Comparison of ENCODE assay signal across 8 mouse cellular contexts in genomic region chr5:33245701-33246100, GRCm38 (mm10). TPM values are rescaled to one million over a fixed set of nuclear protein-coding genes. Genes with fewer than 3 reads are reported as not detected.
A peak's percentile ranks its signal among the peaks of the same experiment; 100 is the strongest.
DNase-seq lines count a peak whose midpoint lies in the region; ATAC-seq and TF ChIP-seq lines count a peak whose summit lies in the region.

No protein-coding gene starts in this region.

- H3K36me3 ChIP-seq in stomach, embryonic 16.5 days (ENCODE audit: control insufficient read depth, insufficient read depth, low read length) = peaks cover 27% of the 10 kb centered on the region

- H3K9me3 ChIP-seq in stomach, embryonic 16.5 days (replicated peaks; ENCODE audit: control insufficient read depth, low read length) = no peaks in the 10 kb centered on the region

- TF ChIP-seq CTCF in layer of hippocampus, adult 2 months (conservative IDR thresholded peaks at IDR 0.05) = no peak

- no peak overlapping the region for H3K9ac ChIP-seq in stomach, embryonic 16.5 days (ENCODE audit: low read length)

- H3K4me3 ChIP-seq in layer of hippocampus, adult 2 months = no peak overlapping the region
- H3K4me3 ChIP-seq in stomach, embryonic 16.5 days (replicated peaks; ENCODE audit: low read length) = no peak overlapping the region

- WGBS in stomach, embryonic 16.5 days = 27% methylated on average over 3 of the region's 3 CpGs

- peak; percentile 45 for DNase-seq in layer of hippocampus, adult 11-12 months (ENCODE audit: low spot score)
- DNase-seq in layer of hippocampus, adult 9-10 months (ENCODE audit: low spot score) = no peak
- peak; percentile 86 to 90 for DNase-seq in cerebellum, postnatal 25 days
- DNase-seq in heart, postnatal 10 days = peak; percentile 86 to 87
- DNase-seq in layer of hippocampus, adult 2 months (ENCODE audit: low spot score in 2 of 2) = peak; percentile 39 to 78
- DNase-seq in lung, postnatal 4 days = peak; percentile 67 to 89

- ATAC-seq in stomach, embryonic 16.5 days (ENCODE audit: insufficient read depth, low FRiP score) = peak; percentile 81
- ATAC-seq in megakaryocyte-erythroid progenitor cell, adult 5-6 weeks (replicated peaks; ENCODE audit: low FRiP score, low TSS enrichment, poor library complexity, severe bottlenecking) = no peak

- no peak overlapping the region for H3K4me2 ChIP-seq in stomach, embryonic 16.5 days (ENCODE audit: low read depth, low read length)

- H3K27me3 ChIP-seq in stomach, embryonic 16.5 days (ENCODE audit: control insufficient read depth, insufficient read depth, low read length) = no peaks in the 10 kb centered on the region

- intact Hi-C loops in heart, postnatal 10 days (cut with DNase I) = no loop called here

- H3K27ac ChIP-seq in layer of hippocampus, adult 2 months = peak overlapping the region; percentile 11; the same call in 1 of the 2 replicates
- H3K27ac ChIP-seq in stomach, embryonic 16.5 days (ENCODE audit: low read length) = peak overlapping the region; percentile 84

- H3K4me1 ChIP-seq in stomach, embryonic 16.5 days (ENCODE audit: control insufficient read depth, insufficient read depth, low read length) = peaks cover 17% of the 10 kb centered on the region

RNA-seq across cellular contexts. Expression of gene Spon2, which starts 27.4 kb away (rescaled TPM):
- total RNA-seq in heart, postnatal 10 days (2021) = 10 to 100 TPM; 19.0 to 43.7 TPM
- total RNA-seq in layer of hippocampus, adult 2 months (2021) = under 1 TPM in 1 of 2 experiments, not detected in 1; 0.34 TPM
- polyA plus RNA-seq in stomach, embryonic 16.5 days (2015; fragmentation: Nextera tagmentation; extraction: Ambion mirVana) = 60.9 and 73.3 TPM in 2 replicates
- 23.4 and 35.0 TPM in 2 replicates for total RNA-seq in megakaryocyte-erythroid progenitor cell, adult 5-6 weeks (2014; fragmentation: Nextera tagmentation)
- total RNA-seq in megakaryocyte-erythroid progenitor cell, adult 5-6 weeks (2017) = 14.8 and 15.1 TPM in 2 replicates

RNA-seq across cellular contexts. Expression of gene Ctbp1, which starts 29.1 kb away (rescaled TPM):
- total RNA-seq in heart, postnatal 10 days (2021) = 100 to 1,000 TPM; 236 to 245 TPM
- 100 to 1,000 TPM; 285 to 286 TPM for total RNA-seq in layer of hippocampus, adult 2 months (2021)
- 221 TPM in 2 replicates for polyA plus RNA-seq in stomach, embryonic 16.5 days (2015; fragmentation: Nextera tagmentation; extraction: Ambion mirVana)
- 208 and 216 TPM in 2 replicates for total RNA-seq in megakaryocyte-erythroid progenitor cell, adult 5-6 weeks (2014; fragmentation: Nextera tagmentation)
- total RNA-seq in megakaryocyte-erythroid progenitor cell, adult 5-6 weeks (2017) = 136 and 192 TPM in 2 replicates

Comparison
In these comparisons a context has a peak if more than half of its experiments do, and no peak if none do; other contexts are left out.
1. RNA of gene Spon2, which starts 27.4 kb away (total RNA-seq): 19.0 to 43.7 TPM in heart, postnatal 10 days and 14.8 to 35.0 TPM in megakaryocyte-erythroid progenitor cell, adult 5-6 weeks; 0.34 TPM in layer of hippocampus, adult 2 months; every median in the first group is over 10 times any median in the second.